Mouse (Mus musculus) urinary bladder, postnatal 0 days (tissue): ENCODE measurements around the gene Rgs5. TPM values are rescaled to one million over a fixed set of nuclear protein-coding genes. Genes with fewer than 3 reads are reported as not detected.

Source experiments
- polyA plus RNA-seq: library from polyadenylated mRNA; unstranded; fragments of >200 nt; fragmentation: Nextera tagmentation; extraction: Ambion mirVana; gene quantifications from 2 replicates; pipeline ENCODE4 v1.2.1, GENCODE M21; 2015

Rgs5 gene
- 32.2 and 37.2 TPM in 2 replicates for polyA plus RNA-seq

GRCm38 (mm10) chr1:169655256-169655655 lies at the start of gene Rgs5:
Gene Rgs5 (plus strand): TSS chr1:169655501.

Other genes with a start within 250 kb of the Rgs5 start
- gene Nuf2, start 124.0 kb upstream of the Rgs5 start, polyA plus RNA-seq = 8.8 and 14.4 TPM in 2 replicates
- 8.6 and 11.8 TPM in 2 replicates for gene Rgs4, start 92.1 kb downstream of the Rgs5 start, polyA plus RNA-seq